Mouse (Mus musculus): Measurements from ENCODE around the gene Atic. TPM values are rescaled to one million over a fixed set of nuclear protein-coding genes. Genes with fewer than 3 reads are reported as not detected.

Atic gene
- total and polyA plus RNA-seq, 2 experiments, result 14.0 to 14.7 TPM

- DNase-seq (ENCODE audit: extremely low read depth, low read depth, low spot score), result no peak
- 0 out of 2 replicates have a peak, but pooled peaks cover 2% of the 10 kb centered on the region for H3K4me1 ChIP-seq (ENCODE audit: control insufficient read depth, insufficient read depth, low read length)
- 78% methylated on average over 8 of the region's 8 CpGs for WGBS
- no peak for TF ChIP-seq POLR2A (IDR thresholded peaks at IDR 0.05; ENCODE audit: extremely low read depth, insufficient read depth, low read length)
- TF ChIP-seq CTCF (IDR thresholded peaks at IDR 0.05; ENCODE audit: low read depth, low read length), result no peak
- no peak overlapping the region for H3K27ac ChIP-seq (replicated peaks; ENCODE audit: insufficient read depth, low read depth, low read length)
- H3K9ac ChIP-seq (ENCODE audit: low read depth, low read length), result no peak overlapping the region
- H3K4me3 ChIP-seq (ENCODE audit: insufficient read depth, low read depth, low read length), result no peak overlapping the region
- H3K79me2 ChIP-seq (ENCODE audit: control insufficient read depth, insufficient read depth, low read length), result no peaks in the 10 kb centered on the region
- H3K27me3 ChIP-seq (ENCODE audit: control insufficient read depth, insufficient read depth, low read length), result no peaks in the 10 kb centered on the region
- H3K36me3 ChIP-seq (ENCODE audit: control insufficient read depth, insufficient read depth, low read length), result peaks cover 34% of the 10 kb centered on the region
Observed at GRCm38 (mm10) chr1:71583302-71583701, 26.4 kb downstream of the Atic start.

DNA sequence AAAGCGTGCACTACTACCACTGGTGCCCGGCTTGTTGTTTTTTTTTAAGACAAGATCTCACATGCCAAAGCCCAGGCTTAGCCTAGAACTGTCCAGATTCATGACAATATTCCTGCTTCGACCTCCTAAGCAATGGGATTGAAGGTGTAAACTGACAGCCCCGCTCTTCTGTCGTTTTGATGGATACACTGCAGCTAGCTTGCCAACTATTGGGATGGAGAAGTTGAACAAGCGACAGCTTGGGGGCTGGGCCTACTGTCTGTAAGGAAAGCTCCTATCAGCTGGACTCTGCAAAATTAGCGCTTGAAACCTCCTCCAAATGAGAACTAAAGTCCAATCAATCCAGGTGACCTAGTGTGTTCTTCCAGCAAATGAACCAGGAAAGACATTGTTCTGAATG lies 26.9 kb downstream of the Atic start:
- Histone ChIP-seq H3K36me3 (ENCODE audit: control insufficient read depth, insufficient read depth, low read length) (peaks cover 40% of the 10 kb centered on the region), H3K27ac (replicated peaks; ENCODE audit: insufficient read depth, low read depth, low read length) (no peak overlapping the region), H3K4me1 (ENCODE audit: control insufficient read depth, insufficient read depth, low read length) (0 out of 2 replicates have a peak, but pooled peaks cover 2% of the 10 kb centered on the region), H3K9ac (ENCODE audit: low read depth, low read length) (no peak overlapping the region), H3K27me3 (ENCODE audit: control insufficient read depth, insufficient read depth, low read length) (no peaks in the 10 kb centered on the region), H3K79me2 (ENCODE audit: control insufficient read depth, insufficient read depth, low read length) (no peaks in the 10 kb centered on the region), H3K4me3 (ENCODE audit: insufficient read depth, low read depth, low read length) (no peak overlapping the region)
- peak; percentile 56 for DNase-seq (ENCODE audit: extremely low read depth, low read depth, low spot score)
- WGBS, result 52% methylated on average over 7 of the region's 7 CpGs
- TF ChIP-seq POLR2A (IDR thresholded peaks at IDR 0.05; ENCODE audit: extremely low read depth, insufficient read depth, low read length) (no peak), CTCF (IDR thresholded peaks at IDR 0.05; ENCODE audit: low read depth, low read length) (no peak)

- Histone ChIP-seq H3K9ac (ENCODE audit: low read depth, low read length) (no peak overlapping the region), H3K4me1 (ENCODE audit: control insufficient read depth, insufficient read depth, low read length) (no peaks in the 10 kb centered on the region), H3K79me2 (ENCODE audit: control insufficient read depth, insufficient read depth, low read length) (no peaks in the 10 kb centered on the region), H3K27ac (replicated peaks; ENCODE audit: insufficient read depth, low read depth, low read length) (no peak overlapping the region), H3K4me3 (ENCODE audit: insufficient read depth, low read depth, low read length) (no peak overlapping the region), H3K27me3 (ENCODE audit: control insufficient read depth, insufficient read depth, low read length) (no peaks in the 10 kb centered on the region), H3K36me3 (ENCODE audit: control insufficient read depth, insufficient read depth, low read length) (peaks cover 66% of the 10 kb centered on the region)
- no peak for TF ChIP-seq CTCF (IDR thresholded peaks at IDR 0.05; ENCODE audit: low read depth, low read length)
- TF ChIP-seq POLR2A (IDR thresholded peaks at IDR 0.05; ENCODE audit: extremely low read depth, insufficient read depth, low read length), result no peak
- DNase-seq (ENCODE audit: extremely low read depth, low read depth, low spot score), result no peak
- 45% methylated on average over 7 of the region's 7 CpGs for WGBS
Observed at GRCm38 (mm10) chr1:71586658-71587057, 29.7 kb downstream of the Atic start.

- Histone ChIP-seq H3K9ac (ENCODE audit: low read depth, low read length) (no peak overlapping the region), H3K4me3 (ENCODE audit: insufficient read depth, low read depth, low read length) (no peak overlapping the region), H3K27me3 (ENCODE audit: control insufficient read depth, insufficient read depth, low read length) (no peaks in the 10 kb centered on the region), H3K79me2 (ENCODE audit: control insufficient read depth, insufficient read depth, low read length) (no peaks in the 10 kb centered on the region), H3K27ac (replicated peaks; ENCODE audit: insufficient read depth, low read depth, low read length) (no peak overlapping the region), H3K4me1 (ENCODE audit: control insufficient read depth, insufficient read depth, low read length) (no peaks in the 10 kb centered on the region), H3K36me3 (ENCODE audit: control insufficient read depth, insufficient read depth, low read length) (peaks cover 88% of the 10 kb centered on the region)
- 89% methylated on average over 11 of the region's 11 CpGs for WGBS
- no peak for DNase-seq (ENCODE audit: extremely low read depth, low read depth, low spot score)
- TF ChIP-seq POLR2A (IDR thresholded peaks at IDR 0.05; ENCODE audit: extremely low read depth, insufficient read depth, low read length), result no peak
- TF ChIP-seq CTCF (IDR thresholded peaks at IDR 0.05; ENCODE audit: low read depth, low read length), result no peak
Observed at GRCm38 (mm10) chr1:71590038-71590437, 33.1 kb downstream of the Atic start.

DNA sequence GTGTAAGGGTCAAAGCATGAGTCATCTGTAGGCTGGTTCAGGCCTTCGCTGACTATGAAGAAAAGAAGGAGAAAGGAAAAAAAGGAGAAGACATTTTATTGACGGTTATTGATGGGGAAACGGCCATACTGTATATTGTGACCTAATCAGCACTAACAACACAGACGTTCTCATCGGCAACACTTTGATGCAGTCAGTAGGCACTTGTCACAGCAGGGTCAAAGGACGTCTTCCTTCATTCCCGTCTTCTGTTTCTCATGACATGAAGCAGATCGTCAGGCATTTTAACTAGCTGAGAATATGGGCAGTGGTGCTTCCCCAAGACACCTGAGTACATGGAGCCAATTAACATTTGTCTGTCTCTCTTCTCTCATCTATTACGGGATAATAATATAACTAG lies 36.2 kb downstream of the Atic start:
- WGBS, result 86% methylated on average over 9 of the region's 9 CpGs
- DNase-seq (ENCODE audit: extremely low read depth, low read depth, low spot score), result no peak
- Histone ChIP-seq H3K27ac (replicated peaks; ENCODE audit: insufficient read depth, low read depth, low read length) (no peak overlapping the region), H3K36me3 (ENCODE audit: control insufficient read depth, insufficient read depth, low read length) (peaks cover 87% of the 10 kb centered on the region), H3K9ac (ENCODE audit: low read depth, low read length) (no peak overlapping the region), H3K79me2 (ENCODE audit: control insufficient read depth, insufficient read depth, low read length) (no peaks in the 10 kb centered on the region), H3K4me3 (ENCODE audit: insufficient read depth, low read depth, low read length) (no peak overlapping the region), H3K27me3 (ENCODE audit: control insufficient read depth, insufficient read depth, low read length) (no peaks in the 10 kb centered on the region), H3K4me1 (ENCODE audit: control insufficient read depth, insufficient read depth, low read length) (no peaks in the 10 kb centered on the region)
- TF ChIP-seq POLR2A (IDR thresholded peaks at IDR 0.05; ENCODE audit: extremely low read depth, insufficient read depth, low read length) (no peak), CTCF (IDR thresholded peaks at IDR 0.05; ENCODE audit: low read depth, low read length) (no peak)

- Histone ChIP-seq H3K27me3 (ENCODE audit: control insufficient read depth, insufficient read depth, low read length) (no peaks in the 10 kb centered on the region), H3K79me2 (ENCODE audit: control insufficient read depth, insufficient read depth, low read length) (no peaks in the 10 kb centered on the region), H3K4me1 (ENCODE audit: control insufficient read depth, insufficient read depth, low read length) (no peaks in the 10 kb centered on the region), H3K36me3 (ENCODE audit: control insufficient read depth, insufficient read depth, low read length) (peaks cover 87% of the 10 kb centered on the region), H3K27ac (replicated peaks; ENCODE audit: insufficient read depth, low read depth, low read length) (no peak overlapping the region), H3K4me3 (ENCODE audit: insufficient read depth, low read depth, low read length) (no peak overlapping the region), H3K9ac (ENCODE audit: low read depth, low read length) (no peak overlapping the region)
- WGBS, result 83% methylated on average over 2 of the region's 2 CpGs
- TF ChIP-seq POLR2A (IDR thresholded peaks at IDR 0.05; ENCODE audit: extremely low read depth, insufficient read depth, low read length), result no peak
- no peak for TF ChIP-seq CTCF (IDR thresholded peaks at IDR 0.05; ENCODE audit: low read depth, low read length)
- no peak for DNase-seq (ENCODE audit: extremely low read depth, low read depth, low spot score)
Observed at GRCm38 (mm10) chr1:71594268-71594667, 37.3 kb downstream of the Atic start.

Measured in liver, adult 2 months (tissue).